Mouse (Mus musculus) cerebellum, adult 2 months (tissue): ENCODE data around the gene Fan1.

Source experiments
- CTCF ChIP-seq: fragments of 200-500 bp; IDR thresholded peaks from 2 replicates; pipeline ENCODE4 v1.5.1; 2011; ENCODE audit warnings: low read depth, mild to moderate bottlenecking, control low read depth, low read length, moderate library complexity, borderline replicate concordance; ENCODE audit not compliant: insufficient read depth
- POLR2A ChIP-seq: fragments of 200-500 bp; IDR thresholded peaks from 2 replicates; pipeline ENCODE4 v1.6.1; 2011; ENCODE audit warnings: low read length, control low read depth, borderline replicate concordance; ENCODE audit not compliant: insufficient read depth

GRCm38 (mm10) chr7:64357405-64357804, 16.5 kb downstream of the Fan1 start:
- TF ChIP-seq CTCF (no peak), POLR2A (no peak)
